Mouse (Mus musculus): Measurements from ENCODE around the gene Plscr2. TPM values are rescaled to one million over a fixed set of nuclear protein-coding genes. Genes with fewer than 3 reads are reported as not detected.

The Plscr2 gene
- polyA plus RNA-seq, 1 experiment from 2014 or later, result 1.3 TPM

- 86% methylated on average over 10 of the region's 10 CpGs for WGBS
- no peak overlapping the region for H3K4me2 ChIP-seq (replicated peaks)
- no peak overlapping the region for H3K27ac ChIP-seq
- H3K4me3 ChIP-seq (replicated peaks), result no peak overlapping the region
- H3K9me3 ChIP-seq, result no peaks in the 10 kb centered on the region
- no peaks in the 10 kb centered on the region for H3K27me3 ChIP-seq (replicated peaks)
- H3K36me3 ChIP-seq, result no peaks in the 10 kb centered on the region
- ATAC-seq, result no peak
- 0 out of 2 replicates have a peak, but pooled peaks cover 3% of the 10 kb centered on the region for H3K4me1 ChIP-seq (replicated peaks)
- H3K9ac ChIP-seq, result no peak overlapping the region
Measured at GRCm38 (mm10) chr9:92253585-92254321, 21.6 kb upstream of the Plscr2 start.

- peak; percentile 78 for ATAC-seq
- no peaks in the 10 kb centered on the region for H3K4me1 ChIP-seq (replicated peaks)
- no peak overlapping the region for H3K9ac ChIP-seq
- H3K4me2 ChIP-seq (replicated peaks), result no peak overlapping the region
- H3K27me3 ChIP-seq (replicated peaks), result no peaks in the 10 kb centered on the region
- WGBS, result 68% methylated on average over 7 of the region's 7 CpGs
- no peaks in the 10 kb centered on the region for H3K9me3 ChIP-seq
- H3K27ac ChIP-seq, result no peak overlapping the region
- 0 out of 2 replicates have a peak, but pooled peaks cover 3% of the 10 kb centered on the region for H3K36me3 ChIP-seq
- H3K4me3 ChIP-seq (replicated peaks), result no peak overlapping the region
Measured at GRCm38 (mm10) chr9:92260481-92261159, 14.8 kb upstream of the Plscr2 start.

- Histone ChIP-seq H3K27ac (no peak overlapping the region), H3K36me3 (peaks cover 5% of the 10 kb centered on the region; the same call in 1 of the 2 replicates), H3K27me3 (replicated peaks) (no peaks in the 10 kb centered on the region), H3K4me1 (replicated peaks) (peaks cover 11% of the 10 kb centered on the region; the same call in 1 of the 2 replicates), H3K9me3 (no peaks in the 10 kb centered on the region), H3K4me3 (replicated peaks) (no peak overlapping the region), H3K9ac (no peak overlapping the region), H3K4me2 (replicated peaks) (no peak overlapping the region)
- 75% methylated on average over 4 of the region's 4 CpGs for WGBS
- no peak for ATAC-seq
Measured at GRCm38 (mm10) chr9:92265719-92266118, 9.7 kb upstream of the Plscr2 start.

- Histone ChIP-seq H3K9me3 (no peaks in the 10 kb centered on the region), H3K4me2 (replicated peaks) (no peak overlapping the region), H3K36me3 (peaks cover 8% of the 10 kb centered on the region; the same call in 1 of the 2 replicates), H3K27me3 (replicated peaks) (no peaks in the 10 kb centered on the region), H3K9ac (no peak overlapping the region), H3K27ac (no peak overlapping the region), H3K4me3 (replicated peaks) (no peak overlapping the region), H3K4me1 (replicated peaks) (peaks cover 11% of the 10 kb centered on the region; the same call in 1 of the 2 replicates)
- WGBS, result 53% methylated on average over 8 of the region's 8 CpGs
- peak; percentile 82 for ATAC-seq
Measured at GRCm38 (mm10) chr9:92266558-92267171, 8.7 kb upstream of the Plscr2 start.

DNA sequence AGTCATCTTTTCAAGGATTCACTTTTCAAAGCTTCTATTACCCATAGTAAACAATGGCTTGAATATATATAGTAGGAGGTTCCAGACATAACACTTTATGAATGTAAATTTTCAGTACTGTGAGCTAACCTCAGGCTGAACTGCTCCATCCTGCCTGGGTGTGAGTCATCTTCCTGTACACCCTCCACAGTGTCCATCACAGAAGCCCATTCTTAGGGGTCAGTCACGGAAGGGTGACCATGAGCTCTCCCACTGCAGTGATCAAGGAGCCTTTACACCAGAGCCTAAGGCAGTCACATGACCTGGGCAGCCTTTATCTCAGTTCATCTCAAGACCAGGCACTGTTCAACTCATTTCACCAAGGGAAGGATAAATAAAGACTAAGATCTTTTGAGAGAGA, 7.7 kb upstream of the Plscr2 start:
- no peak for ATAC-seq
- Histone ChIP-seq H3K27me3 (replicated peaks) (no peaks in the 10 kb centered on the region), H3K36me3 (peaks cover 5% of the 10 kb centered on the region; the same call in 1 of the 2 replicates), H3K9me3 (no peaks in the 10 kb centered on the region), H3K4me1 (replicated peaks) (peaks cover 11% of the 10 kb centered on the region; the same call in 1 of the 2 replicates), H3K27ac (no peak overlapping the region), H3K4me3 (replicated peaks) (no peak overlapping the region), H3K9ac (no peak overlapping the region), H3K4me2 (replicated peaks) (no peak overlapping the region)
- WGBS, result 79% methylated on average over 1 of the region's 1 CpGs

DNA sequence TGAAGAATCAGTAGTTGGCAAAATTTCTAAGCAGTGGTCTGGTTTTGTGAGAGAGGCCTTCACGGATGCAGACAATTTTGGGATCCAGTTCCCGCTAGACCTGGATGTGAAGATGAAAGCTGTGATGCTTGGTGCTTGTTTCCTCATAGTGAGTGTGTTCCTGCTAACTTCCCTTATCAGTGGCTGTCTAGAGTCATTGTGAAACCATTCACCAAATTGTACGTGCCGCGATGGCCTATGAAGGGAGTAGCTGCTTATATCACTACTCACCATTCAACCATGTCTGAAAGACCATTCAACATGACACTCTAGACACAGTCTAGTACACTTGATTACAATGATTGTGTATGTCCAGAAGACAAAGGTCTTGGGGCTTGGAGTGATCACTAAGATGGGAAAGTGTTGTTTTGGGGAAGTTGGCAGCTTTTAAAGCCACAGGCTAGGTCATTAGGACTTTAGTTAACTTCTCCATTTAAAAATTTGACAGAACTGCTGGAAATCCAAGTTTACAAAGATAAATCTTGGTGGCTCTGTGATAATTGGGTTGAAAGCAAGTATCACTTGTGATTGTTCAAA, 5.5 kb upstream of the Plscr2 start:
- no peak for ATAC-seq
- no peak overlapping the region for H3K4me3 ChIP-seq (replicated peaks)
- no peak overlapping the region for H3K9ac ChIP-seq
- no peak overlapping the region for H3K4me2 ChIP-seq (replicated peaks)
- H3K27me3 ChIP-seq (replicated peaks), result no peaks in the 10 kb centered on the region
- H3K4me1 ChIP-seq (replicated peaks), result peaks cover 20% of the 10 kb centered on the region; the same call in 1 of the 2 replicates
- WGBS, result 91% methylated on average over 5 of the region's 5 CpGs
- no peaks in the 10 kb centered on the region for H3K9me3 ChIP-seq
- no peak overlapping the region for H3K27ac ChIP-seq
- peaks cover 5% of the 10 kb centered on the region; the same call in 1 of the 2 replicates for H3K36me3 ChIP-seq

DNA sequence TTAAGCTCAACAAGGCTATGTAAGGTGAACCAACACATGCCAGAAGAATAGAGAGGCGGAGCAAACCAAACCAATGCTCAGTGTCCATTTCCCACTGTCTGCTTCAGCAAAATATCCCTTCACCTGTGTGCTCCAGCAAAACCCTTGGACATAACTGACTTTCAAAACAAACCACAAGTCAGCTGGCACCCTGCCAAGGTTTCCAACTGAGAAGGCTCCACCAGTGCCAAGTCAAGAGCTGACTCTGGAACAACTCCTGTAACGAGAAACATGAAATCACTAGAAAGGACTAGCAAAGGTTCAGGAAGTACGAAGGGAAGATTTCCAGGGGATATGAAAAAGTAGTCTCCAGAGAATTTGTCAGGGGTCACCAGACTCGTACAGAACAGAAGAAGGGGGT, 4.5 kb upstream of the Plscr2 start:
- H3K36me3 ChIP-seq, result peaks cover 5% of the 10 kb centered on the region; the same call in 1 of the 2 replicates
- ATAC-seq, result no peak

GRCm38 (mm10) chr9:92272650-92273049, 2.8 kb upstream of the Plscr2 start:
- Histone ChIP-seq H3K4me1 (replicated peaks) (peaks cover 14% of the 10 kb centered on the region; the same call in 1 of the 2 replicates), H3K27ac (no peak overlapping the region), H3K9me3 (no peaks in the 10 kb centered on the region), H3K36me3 (peaks cover 5% of the 10 kb centered on the region; the same call in 1 of the 2 replicates), H3K27me3 (replicated peaks) (no peaks in the 10 kb centered on the region), H3K4me3 (replicated peaks) (no peak overlapping the region), H3K4me2 (replicated peaks) (no peak overlapping the region), H3K9ac (no peak overlapping the region)
- ATAC-seq, result no peak
- WGBS, result 84% methylated on average over 4 of the region's 4 CpGs

More for the DNA sequence above, 4.5 kb upstream of the Plscr2 start:
- no peak overlapping the region for H3K4me2 ChIP-seq (replicated peaks)
- H3K4me3 ChIP-seq (replicated peaks), result no peak overlapping the region
- 56% methylated on average over 4 of the region's 4 CpGs for WGBS
- peaks cover 23% of the 10 kb centered on the region; the same call in 1 of the 2 replicates for H3K4me1 ChIP-seq (replicated peaks)
- H3K9me3 ChIP-seq, result no peaks in the 10 kb centered on the region
- H3K27me3 ChIP-seq (replicated peaks), result no peaks in the 10 kb centered on the region
- H3K9ac ChIP-seq, result no peak overlapping the region
- H3K27ac ChIP-seq, result no peak overlapping the region

DNA sequence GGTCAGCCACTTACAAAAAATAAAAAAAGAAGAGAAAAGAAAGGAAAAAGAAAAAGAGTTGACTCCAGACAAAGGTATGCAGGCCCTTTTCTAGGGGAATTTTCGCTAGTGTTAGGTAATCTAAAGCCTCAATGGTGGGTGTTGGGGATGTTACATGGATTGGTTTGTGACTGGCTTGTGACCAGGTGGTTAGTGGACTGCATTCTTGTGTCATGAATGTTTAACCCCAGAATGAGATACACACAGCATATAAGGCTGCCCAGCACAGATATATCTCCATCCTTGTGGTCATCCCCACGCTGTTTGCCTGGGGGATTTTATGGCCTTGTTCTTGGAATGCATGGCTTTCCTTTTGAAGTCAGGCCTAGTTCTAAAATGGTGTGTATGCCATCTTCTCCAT, 2.1 kb upstream of the Plscr2 start:
- Histone ChIP-seq H3K36me3 (peaks cover 5% of the 10 kb centered on the region; the same call in 1 of the 2 replicates), H3K9me3 (no peaks in the 10 kb centered on the region), H3K27me3 (replicated peaks) (no peaks in the 10 kb centered on the region), H3K27ac (no peak overlapping the region), H3K9ac (no peak overlapping the region), H3K4me2 (replicated peaks) (no peak overlapping the region), H3K4me3 (replicated peaks) (no peak overlapping the region), H3K4me1 (replicated peaks) (peaks cover 14% of the 10 kb centered on the region; the same call in 1 of the 2 replicates)
- ATAC-seq, result peak; percentile 30; the same call in 1 of the 2 replicates
- WGBS, result 70% methylated on average over 2 of the region's 2 CpGs

DNA sequence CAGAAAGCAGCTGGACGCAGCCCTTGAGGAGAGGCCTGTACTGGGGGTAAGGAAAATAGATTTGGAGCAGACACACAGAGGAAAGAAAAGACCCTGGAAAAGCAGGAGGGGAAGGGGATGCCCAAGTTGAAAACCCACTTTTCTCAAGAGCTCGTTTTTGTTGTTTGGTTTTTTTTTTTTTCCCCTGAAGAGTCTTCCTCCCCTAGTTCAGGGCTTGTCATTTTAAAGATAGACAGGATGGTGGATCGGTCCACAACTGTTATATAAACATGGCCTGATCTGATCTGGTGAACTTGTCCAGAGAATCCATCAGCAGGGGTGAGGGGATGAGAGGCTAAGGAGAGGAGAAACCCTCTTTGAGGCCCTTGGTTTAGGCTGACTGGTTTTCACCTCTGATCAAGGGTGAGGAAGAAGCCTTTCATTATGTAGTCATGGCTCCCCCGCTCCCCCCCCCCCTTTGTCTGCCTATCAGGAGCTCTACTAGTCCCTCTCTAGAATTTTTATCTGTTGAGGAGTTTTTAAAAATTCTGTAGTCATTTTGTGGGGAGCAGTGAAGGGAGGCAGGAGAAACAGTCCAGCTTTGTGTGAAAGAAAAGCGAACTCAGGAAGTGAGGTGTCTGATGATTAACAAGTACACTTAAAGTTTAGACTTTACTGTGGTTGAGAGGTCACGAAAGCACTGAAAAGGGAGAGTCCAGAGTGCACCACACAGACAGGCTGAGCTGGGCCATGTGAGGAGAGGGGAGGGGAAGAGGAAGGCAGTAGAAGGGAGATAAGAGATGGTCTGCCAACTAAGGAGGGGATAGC, 1.2 kb upstream of the Plscr2 start:
- no peak overlapping the region for H3K4me2 ChIP-seq (replicated peaks)
- H3K27me3 ChIP-seq (replicated peaks), result no peaks in the 10 kb centered on the region
- H3K36me3 ChIP-seq, result peaks cover 5% of the 10 kb centered on the region; the same call in 1 of the 2 replicates
- H3K4me1 ChIP-seq (replicated peaks), result peaks cover 14% of the 10 kb centered on the region; the same call in 1 of the 2 replicates
- H3K27ac ChIP-seq, result peak overlapping the region; percentile 19; the same call in 1 of the 2 replicates
- peak; percentile 89 for ATAC-seq
- H3K9me3 ChIP-seq, result no peaks in the 10 kb centered on the region
- H3K4me3 ChIP-seq (replicated peaks), result no peak overlapping the region
- 40% methylated on average over 6 of the region's 6 CpGs for WGBS
- H3K9ac ChIP-seq, result no peak overlapping the region

DNA sequence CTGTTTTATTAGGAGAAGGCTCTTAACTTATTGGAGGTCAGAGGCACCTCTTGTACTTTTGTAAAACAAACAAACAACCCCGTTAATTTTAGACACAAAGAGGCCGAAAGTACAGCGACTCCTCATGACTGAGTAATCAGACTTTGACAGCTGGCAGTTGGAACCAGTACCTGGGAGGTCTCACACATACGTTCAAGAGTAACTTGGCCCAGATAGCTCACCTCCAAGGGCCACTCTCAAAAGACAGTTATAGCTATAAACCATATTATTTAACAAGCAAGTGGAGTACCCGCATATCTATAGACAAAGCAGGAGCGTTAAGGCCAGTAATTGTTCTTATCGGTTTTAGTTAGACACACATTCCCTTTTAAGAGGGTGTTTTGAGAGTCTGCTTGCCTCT, 958 bp downstream of the Plscr2 start:
- no peaks in the 10 kb centered on the region for H3K36me3 ChIP-seq
- 62% methylated on average over 7 of the region's 7 CpGs for WGBS
- H3K27me3 ChIP-seq (replicated peaks), result no peaks in the 10 kb centered on the region
- ATAC-seq, result no peak
- H3K4me1 ChIP-seq (replicated peaks), result peaks cover 14% of the 10 kb centered on the region; the same call in 1 of the 2 replicates
- no peak overlapping the region for H3K4me3 ChIP-seq (replicated peaks)
- H3K9me3 ChIP-seq, result no peaks in the 10 kb centered on the region
- no peak overlapping the region for H3K4me2 ChIP-seq (replicated peaks)
- no peak overlapping the region for H3K9ac ChIP-seq
- H3K27ac ChIP-seq, result no peak overlapping the region
